Mouse (Mus musculus) ES-Bruce4 (cell line): ENCODE measurements around the gene Hoxa9. TPM values are rescaled to one million over a fixed set of nuclear protein-coding genes. Genes with fewer than 3 reads are reported as not detected.
A peak's percentile ranks its signal among the peaks of the same experiment; 100 is the strongest.

Source experiments
- H3K27ac ChIP-seq: 2 replicates; pipeline ENCODE4 v1.5.1; 2012; ENCODE audit warnings: low read length, inconsistent platforms; ENCODE audit not compliant: insufficient read depth
- H3K27me3 ChIP-seq: 2 replicates; pipeline ENCODE4 v1.6.1; 2012; ENCODE audit warnings: mild to moderate bottlenecking, low read length, inconsistent platforms; ENCODE audit not compliant: control insufficient read depth, poor library complexity, insufficient read depth, severe bottlenecking
- H3K36me3 ChIP-seq: 2 replicates; pipeline ENCODE4 v1.6.1; 2012; ENCODE audit warnings: inconsistent platforms, mild to moderate bottlenecking, low read length, moderate library complexity; ENCODE audit not compliant: control insufficient read depth, poor library complexity, insufficient read depth, severe bottlenecking
- H3K4me1 ChIP-seq: one replicate; pipeline ENCODE4 v1.8.1; 2011; ENCODE audit warnings: low read length; ENCODE audit not compliant: control insufficient read depth, insufficient read depth
- H3K4me3 ChIP-seq: 2 replicates; pipeline ENCODE4 v1.5.1; 2011; ENCODE audit warnings: low read depth, mild to moderate bottlenecking, low read length
- H3K9ac ChIP-seq: 2 replicates; pipeline ENCODE4 v1.6.1; 2012; ENCODE audit warnings: low read depth, mild to moderate bottlenecking, inconsistent platforms; ENCODE audit not compliant: poor library complexity, severe bottlenecking
- H3K9me3 ChIP-seq: replicated peaks from 2 replicates; pipeline ENCODE4 v1.6.1; 2012; ENCODE audit warnings: mild to moderate bottlenecking, low read length, inconsistent platforms; ENCODE audit not compliant: control insufficient read depth, poor library complexity, insufficient read depth, severe bottlenecking
- CTCF ChIP-seq: IDR thresholded peaks from one replicate; pipeline ENCODE4 v1.8.1; 2011; ENCODE audit warnings: low read depth, low read length
- EP300 ChIP-seq: IDR thresholded peaks from 2 replicates; pipeline ENCODE4 v1.6.1; 2011; ENCODE audit warnings: low read depth, low read length; ENCODE audit not compliant: insufficient read depth
- POLR2A ChIP-seq: IDR thresholded peaks from one replicate; pipeline ENCODE4 v1.8.1; 2011; ENCODE audit warnings: low read length; ENCODE audit not compliant: insufficient read depth
- polyA plus RNA-seq: library from polyadenylated mRNA; stranded (reverse); fragments of >200 nt; gene quantifications from 2 replicates; pipeline ENCODE4 v1.2.4, GENCODE M21; 2011; ENCODE audit warnings: low read depth; ENCODE audit not compliant: missing spikeins, insufficient read depth, insufficient read length

Hoxa9 gene
- polyA plus RNA-seq, 1 experiment: not detected

GRCm38 (mm10) chr6:52175864-52176263 is 55.0 kb downstream of the Hoxa9 start:
- no peak overlapping the region for H3K27ac ChIP-seq
- peak overlapping the region; percentile 49; the same call in 1 of the 2 replicates for H3K9ac ChIP-seq

DNA sequence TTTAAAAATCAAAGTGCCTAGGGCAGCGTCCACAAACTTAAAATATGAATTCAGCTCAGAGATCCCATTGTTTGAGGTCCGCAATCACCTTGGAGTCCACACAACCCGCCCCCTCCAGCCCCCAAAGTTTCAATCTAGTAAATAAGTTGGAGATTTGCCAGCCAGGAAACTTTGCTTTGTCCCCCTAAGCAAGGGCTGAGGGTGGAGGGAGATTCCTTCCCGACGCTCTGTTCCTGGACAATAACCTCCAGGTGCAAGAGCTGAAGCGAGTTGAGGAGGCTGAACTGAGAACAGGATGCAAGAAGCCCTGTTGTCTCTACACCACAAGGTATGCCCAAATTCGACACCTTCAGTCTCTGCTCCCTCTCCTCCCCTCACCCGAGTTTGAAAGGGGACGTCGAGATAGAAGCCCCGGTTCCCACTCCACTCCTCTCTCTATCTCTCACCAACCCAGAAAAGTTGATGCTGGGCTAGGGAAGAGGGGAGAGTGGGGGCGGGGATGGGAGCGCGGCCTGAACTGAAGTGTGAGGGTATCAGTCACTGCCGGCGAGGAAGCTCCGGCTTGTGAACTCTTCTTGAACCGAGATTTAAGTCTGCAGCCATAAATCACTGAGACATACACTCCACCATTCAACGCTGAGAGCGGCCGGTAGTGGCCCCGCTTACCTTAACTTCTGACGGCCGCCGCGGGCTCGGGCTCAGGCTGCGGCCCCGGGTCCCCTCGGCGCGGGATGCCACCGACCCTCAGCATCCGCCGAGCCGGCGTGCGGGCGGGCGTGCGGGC is 55.7 kb downstream of the Hoxa9 start:
- TF ChIP-seq POLR2A (no peak), EP300 (no peak), CTCF (no peak)
- Histone ChIP-seq H3K4me3 (peak overlapping the region; percentile 14), H3K4me1 (no peaks in the 10 kb centered on the region), H3K27ac (no peak overlapping the region), H3K9ac (peak overlapping the region; percentile 49; the same call in 1 of the 2 replicates), H3K9me3 (no peaks in the 10 kb centered on the region), H3K36me3 (no peaks in the 10 kb centered on the region), H3K27me3 (peaks cover 56% of the 10 kb centered on the region)

More at GRCm38 (mm10) chr6:52175864-52176263, 55.0 kb downstream of the Hoxa9 start:
- no peaks in the 10 kb centered on the region for H3K4me1 ChIP-seq
- peaks cover 57% of the 10 kb centered on the region for H3K27me3 ChIP-seq
- no peaks in the 10 kb centered on the region for H3K9me3 ChIP-seq
- no peak for TF ChIP-seq POLR2A
- no peak for TF ChIP-seq CTCF
- TF ChIP-seq EP300: no peak
- H3K36me3 ChIP-seq: no peaks in the 10 kb centered on the region
- no peak overlapping the region for H3K4me3 ChIP-seq

- Histone ChIP-seq H3K9ac (no peak overlapping the region), H3K9me3 (no peaks in the 10 kb centered on the region), H3K27ac (no peak overlapping the region), H3K4me3 (no peak overlapping the region), H3K27me3 (peaks cover 58% of the 10 kb centered on the region), H3K4me1 (no peaks in the 10 kb centered on the region), H3K36me3 (no peaks in the 10 kb centered on the region)
- TF ChIP-seq POLR2A: no peak
These were observed 57.2 kb downstream of the Hoxa9 start for GRCm38 (mm10) chr6:52173648-52174047.

Other genes starting within 250 kb of the Hoxa9 start
- 42.9 and 43.0 TPM in 2 replicates for gene Skap2, start 218.5 kb downstream of the Hoxa9 start, polyA plus RNA-seq
- gene Hoxa1, start 72.8 kb downstream of the Hoxa9 start, polyA plus RNA-seq: 2.7 and 2.9 TPM in 2 replicates
- gene Hoxa2, start 66.3 kb downstream of the Hoxa9 start, polyA plus RNA-seq: not detected in 2 replicates
- not detected in 2 replicates for gene 5730596B20Rik, start 53.6 kb downstream of the Hoxa9 start, polyA plus RNA-seq
- not detected in 2 replicates for gene Hoxa4, start 39.3 kb downstream of the Hoxa9 start, polyA plus RNA-seq
- not detected in 2 replicates for gene Hoxa5, start 26.5 kb downstream of the Hoxa9 start, polyA plus RNA-seq
- not detected in 2 replicates for gene Hoxa6, start 22.4 kb downstream of the Hoxa9 start, polyA plus RNA-seq
- gene Hoxa3, start 17.8 kb downstream of the Hoxa9 start, polyA plus RNA-seq: 0.25 TPM in 1 of 2 replicates, not detected in the other
- not detected in 2 replicates for gene Gm28308, start 17.8 kb downstream of the Hoxa9 start, polyA plus RNA-seq
- gene Hoxa7, start 9.2 kb downstream of the Hoxa9 start, polyA plus RNA-seq: 0.65 and 1.4 TPM in 2 replicates
- gene Hoxa10, start 9.8 kb upstream of the Hoxa9 start, polyA plus RNA-seq: not detected in 2 replicates
- gene Hoxa11, start 14.7 kb upstream of the Hoxa9 start, polyA plus RNA-seq: not detected in 2 replicates
- 0.25 TPM in 1 of 2 replicates, not detected in the other for gene Hoxa13, start 29.8 kb upstream of the Hoxa9 start, polyA plus RNA-seq
- 0.63 and 0.68 TPM in 2 replicates for gene Evx1, start 82.4 kb upstream of the Hoxa9 start, polyA plus RNA-seq